Mouse (Mus musculus) lung, postnatal 0 days (tissue): ENCODE measurements around the gene Maoa. TPM values are rescaled to one million over a fixed set of nuclear protein-coding genes. Genes with fewer than 3 reads are reported as not detected.

ENCODE experiments used
- ATAC-seq: fragments of 200-750 bp; cut with Nextera tagmentation; 2 replicates; pipeline ENCODE4 v1.8.0; 2017; ENCODE audit warnings: moderate library complexity
- DNase-seq: peaks from one replicate; pipeline ENCODE4 v3.0.0-alpha.2; 2016; ENCODE audit warnings: low spot score
- H3K27ac ChIP-seq: fragments of 300-500 bp; sonication (generic); 2 replicates; pipeline ENCODE4 v1.5.1; 2014; ENCODE audit warnings: antibody characterized with exemption, mild to moderate bottlenecking, low read length, mixed read lengths
- H3K27me3 ChIP-seq: fragments of 300-500 bp; sonication (generic); replicated peaks from 2 replicates; pipeline ENCODE4 v1.6.1; 2014; ENCODE audit warnings: low read length, mixed read lengths; ENCODE audit not compliant: insufficient read depth
- H3K36me3 ChIP-seq: fragments of 300-500 bp; sonication (generic); 2 replicates; pipeline ENCODE4 v1.6.1; 2014; ENCODE audit warnings: low read length, mixed read lengths; ENCODE audit not compliant: insufficient read depth
- H3K4me1 ChIP-seq: fragments of 300-500 bp; sonication (generic); 2 replicates; pipeline ENCODE4 v1.6.1; 2014; ENCODE audit warnings: antibody characterized with exemption, low read depth, low read length, mixed read lengths; ENCODE audit not compliant: insufficient read depth
- H3K4me2 ChIP-seq: fragments of 300-500 bp; sonication (generic); replicated peaks from 2 replicates; pipeline ENCODE4 v1.6.1; 2014; ENCODE audit warnings: low read depth, mild to moderate bottlenecking, low read length, moderate library complexity, mixed read lengths
- H3K4me3 ChIP-seq: fragments of 300-500 bp; sonication (generic); 2 replicates; pipeline ENCODE4 v1.5.1; 2014; ENCODE audit warnings: low read depth, low read length
- H3K9ac ChIP-seq: fragments of 300-500 bp; sonication (generic); replicated peaks from 2 replicates; pipeline ENCODE4 v1.6.1; 2014; ENCODE audit warnings: low read depth, mild to moderate bottlenecking
- H3K9me3 ChIP-seq: fragments of 300-500 bp; sonication (generic); 2 replicates; pipeline ENCODE4 v1.6.1; 2016; ENCODE audit warnings: low read length, mixed read lengths
- CTCF ChIP-seq: IDR thresholded peaks from 2 replicates; pipeline ENCODE4 v1.5.1; 2016; ENCODE audit warnings: antibody characterized with exemption, mild to moderate bottlenecking
- EP300 ChIP-seq: IDR thresholded peaks from 2 replicates; pipeline ENCODE4 v1.6.1; 2016; ENCODE audit warnings: antibody characterized with exemption, mild to moderate bottlenecking, control low read depth
- WGBS: fragments of 180-500 bp; shearing (Covaris S2); extraction: QIAGEN DNeasy Blood & Tissue Kit; methylation state at CpG from one replicate; pipeline ENCODE4 v1.1.7; 2014; 5-methylcytosine and 5-hydroxymethylcytosine counted together
- polyA plus RNA-seq: library from polyadenylated mRNA; unstranded; fragments of >200 nt; fragmentation: Nextera tagmentation; extraction: Ambion mirVana; gene quantifications from 2 replicates; pipeline ENCODE4 v1.2.1, GENCODE M21; 2015

Maoa gene
- polyA plus RNA-seq, result 20.4 and 28.1 TPM in 2 replicates

- TF ChIP-seq CTCF (no peak), EP300 (no peak)
- Histone ChIP-seq H3K36me3 (no peaks in the 10 kb centered on the region), H3K9ac (peak within 1 kb of the TSS; percentile 19; the same call in 1 of the 2 replicates), H3K27me3 (no peaks in the 10 kb centered on the region), H3K4me3 (peak within 1 kb of the TSS; percentile 47), H3K4me1 (no peaks in the 10 kb centered on the region), H3K4me2 (peak within 1 kb of the TSS; percentile 61), H3K27ac (peak within 1 kb of the TSS; percentile 58), H3K9me3 (no peaks in the 10 kb centered on the region)
- ATAC-seq (peak; percentile 91), DNase-seq (peak; percentile 88)
- 14% methylated on average over 29 of the region's 33 CpGs for WGBS
Measured at GRCm38 (mm10) chrX:16619034-16619929, at the start of gene Maoa. Gene Maoa (plus strand): TSS chrX:16619698.

DNA sequence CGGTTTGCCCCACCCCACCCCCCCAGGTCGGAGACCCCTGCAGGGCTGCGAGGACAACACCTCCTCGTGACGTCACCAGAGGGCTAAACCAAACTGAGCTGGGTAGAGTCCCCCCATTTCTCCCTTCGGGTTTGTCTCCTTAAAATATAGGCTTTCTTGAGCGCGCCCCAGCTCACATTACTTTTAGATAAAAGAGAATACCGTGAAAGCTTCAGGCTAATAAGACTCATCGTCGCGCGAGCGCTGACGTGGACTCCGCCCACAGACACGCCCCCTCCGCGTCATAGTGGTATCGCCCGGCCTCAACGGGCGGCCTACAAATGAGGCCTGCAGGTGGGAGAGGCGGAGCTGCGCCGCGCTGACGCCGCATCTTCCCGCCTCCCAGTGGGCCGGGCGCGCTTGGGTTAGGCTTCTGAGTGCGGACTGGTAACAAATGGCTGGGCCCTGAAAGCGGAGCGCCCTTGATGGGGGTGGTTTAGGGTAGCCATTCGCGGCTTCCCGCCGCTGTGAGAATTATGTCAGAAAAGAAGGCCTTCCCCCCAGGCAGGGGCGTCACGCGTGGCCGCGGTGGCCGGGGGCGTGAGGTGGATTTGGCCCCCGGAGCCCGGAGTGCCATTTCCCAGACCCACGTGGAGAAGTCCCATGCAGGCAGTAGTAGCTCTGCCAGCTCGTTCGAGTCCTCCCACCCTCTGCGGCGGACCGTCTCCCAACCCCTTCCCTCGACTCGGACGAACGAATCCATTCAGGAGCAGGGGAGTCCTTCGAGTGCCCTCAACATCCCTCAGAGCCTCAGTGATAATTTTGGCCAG, 1.1 kb upstream of the Maoa start:
- no peak for TF ChIP-seq CTCF
- no peak for TF ChIP-seq EP300
- ATAC-seq (peak; percentile 95), DNase-seq (peak; percentile 91)
- Histone ChIP-seq H3K4me1 (no peaks in the 10 kb centered on the region), H3K27me3 (no peaks in the 10 kb centered on the region), H3K4me3 (peak overlapping the region; percentile 47), H3K9me3 (no peaks in the 10 kb centered on the region), H3K9ac (peak overlapping the region; percentile 19; the same call in 1 of the 2 replicates), H3K36me3 (no peaks in the 10 kb centered on the region), H3K27ac (peak overlapping the region; percentile 58), H3K4me2 (peak overlapping the region; percentile 61)
- WGBS, result 9% methylated on average over 39 of the region's 60 CpGs

DNA sequence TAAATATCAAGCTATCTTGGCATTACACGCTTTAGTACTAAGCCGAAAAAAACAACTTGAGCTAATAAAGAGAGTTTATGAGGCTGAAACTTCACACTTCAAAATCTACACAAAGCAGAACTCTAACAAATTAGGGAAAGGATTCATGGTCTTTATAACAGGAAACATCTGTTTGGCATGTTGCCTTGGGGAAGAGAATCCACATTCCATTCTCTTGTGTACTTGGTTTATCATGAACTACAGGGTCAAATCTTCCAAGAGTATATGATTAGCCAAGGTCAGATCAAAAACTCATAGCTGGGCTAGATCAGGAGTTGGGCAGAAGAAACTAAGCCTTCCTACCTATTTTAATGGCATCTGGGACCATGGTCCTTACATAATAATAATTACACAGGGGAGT, 37.0 kb downstream of the Maoa start:
- Histone ChIP-seq H3K4me3 (no peak overlapping the region), H3K27ac (no peak overlapping the region), H3K9ac (no peak overlapping the region), H3K9me3 (no peaks in the 10 kb centered on the region), H3K4me2 (no peak overlapping the region), H3K27me3 (no peaks in the 10 kb centered on the region), H3K36me3 (no peaks in the 10 kb centered on the region), H3K4me1 (no peaks in the 10 kb centered on the region)
- DNase-seq, result peak; percentile 32
- ATAC-seq, result peak; percentile 28; the same call in 1 of the 2 replicates
- TF ChIP-seq CTCF (no peak), EP300 (0 out of 2 replicates have a peak, but pooled peaks have one; percentile 35)
- 59% methylated on average over 2 of the region's 2 CpGs for WGBS

DNA sequence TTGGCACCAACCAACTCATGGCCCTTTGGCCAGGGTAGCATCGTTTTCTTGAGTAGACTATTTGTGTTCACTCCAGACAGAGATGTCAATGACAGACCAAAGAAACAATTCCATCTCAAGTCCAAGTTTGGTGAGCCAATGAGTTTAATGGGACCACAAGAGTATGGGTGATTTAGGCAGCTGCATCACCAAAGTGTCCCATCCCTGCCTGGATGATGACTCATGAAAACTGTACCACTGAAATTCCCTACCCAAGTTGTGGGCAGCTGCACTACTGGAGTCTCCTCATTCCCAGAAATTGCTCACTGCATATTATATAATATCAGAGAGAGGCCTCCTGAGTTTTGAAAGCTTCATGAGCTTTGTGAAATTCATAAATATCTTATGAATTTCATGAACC, 86.6 kb downstream of the Maoa start:
- Histone ChIP-seq H3K4me1 (no peaks in the 10 kb centered on the region), H3K9ac (no peak overlapping the region), H3K27me3 (no peaks in the 10 kb centered on the region), H3K27ac (no peak overlapping the region), H3K9me3 (no peaks in the 10 kb centered on the region), H3K4me3 (no peak overlapping the region), H3K36me3 (no peaks in the 10 kb centered on the region), H3K4me2 (no peak overlapping the region)
- no peak for ATAC-seq
- DNase-seq, result no peak
- TF ChIP-seq CTCF (no peak), EP300 (no peak)
- 88% methylated on average over 1 of the region's 1 CpGs for WGBS

GRCm38 (mm10) chrX:16714033-16714432, 94.5 kb downstream of the Maoa start:
- Histone ChIP-seq H3K4me1 (no peaks in the 10 kb centered on the region), H3K4me2 (no peak overlapping the region), H3K27me3 (no peaks in the 10 kb centered on the region), H3K27ac (no peak overlapping the region), H3K9me3 (no peaks in the 10 kb centered on the region), H3K36me3 (no peaks in the 10 kb centered on the region), H3K4me3 (no peak overlapping the region), H3K9ac (no peak overlapping the region)
- peak; percentile 5 for DNase-seq
- TF ChIP-seq CTCF (no peak), EP300 (no peak)
- no peak for ATAC-seq
- 46% methylated on average over 1 of the region's 1 CpGs for WGBS

Other genes with a start within 250 kb of the Maoa start
- gene Cypt1, start 96.8 kb upstream of the Maoa start, polyA plus RNA-seq, result not detected in 2 replicates
- 29.1 and 44.2 TPM in 2 replicates for gene Maob, start 197.7 kb downstream of the Maoa start, polyA plus RNA-seq